Mouse (Mus musculus) kidney, adult 8-10 months (tissue): ENCODE data around the gene Crtc3.
A peak's percentile ranks its signal among the peaks of the same experiment; 100 is the strongest.

Experiments used
- DNase-seq, 2 experiments: peaks; one replicate each; pipeline ENCODE4 v3.0.0; 2022

Crtc3 gene

DNA sequence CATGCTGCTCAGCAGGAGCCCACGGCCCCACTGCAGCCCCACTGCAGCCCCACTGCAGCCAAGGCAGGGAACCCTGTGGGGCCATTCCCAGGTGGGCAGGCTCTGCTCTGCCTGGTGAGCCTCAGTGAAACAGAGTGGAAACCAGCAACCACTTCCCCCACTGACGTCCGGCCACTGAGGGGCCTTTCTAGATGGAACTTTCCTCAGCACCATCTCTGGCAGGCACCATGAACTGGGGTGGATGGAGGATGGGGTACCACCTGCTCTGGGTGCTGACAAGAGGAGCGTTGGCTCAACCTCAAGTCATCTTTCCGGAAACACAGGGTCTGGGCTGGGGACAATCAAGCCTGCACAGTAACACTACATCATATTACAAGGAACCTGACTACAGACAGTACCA is 90.8 kb downstream of the Crtc3 start:
- no peak for DNase-seq

GRCm38 (mm10) chr7:80589054-80589746 is 99.5 kb downstream of the Crtc3 start:
- no peak for DNase-seq

- no peak for DNase-seq
Measured at GRCm38 (mm10) chr7:80587684-80588083, 101.0 kb downstream of the Crtc3 start.

GRCm38 (mm10) chr7:80586681-80587660 is 101.7 kb downstream of the Crtc3 start:
- DNase-seq = peak in 1 of 2 experiments; percentile 33

GRCm38 (mm10) chr7:80586161-80586560 is 102.5 kb downstream of the Crtc3 start:
- no peak for DNase-seq

- no peak for DNase-seq
Measured at GRCm38 (mm10) chr7:80585380-80585779, 103.3 kb downstream of the Crtc3 start.

GRCm38 (mm10) chr7:80583981-80584380 is 104.7 kb downstream of the Crtc3 start:
- DNase-seq = peak; percentile 41 to 61

- DNase-seq = peak; percentile 36 to 43
Measured at GRCm38 (mm10) chr7:80582821-80583451, 105.7 kb downstream of the Crtc3 start.

- DNase-seq = peak in 1 of 2 experiments; percentile 39
Measured at GRCm38 (mm10) chr7:80580368-80580767, 108.3 kb downstream of the Crtc3 start.

GRCm38 (mm10) chr7:80577417-80577980 is 111.2 kb downstream of the Crtc3 start:
- DNase-seq = no peak

DNA sequence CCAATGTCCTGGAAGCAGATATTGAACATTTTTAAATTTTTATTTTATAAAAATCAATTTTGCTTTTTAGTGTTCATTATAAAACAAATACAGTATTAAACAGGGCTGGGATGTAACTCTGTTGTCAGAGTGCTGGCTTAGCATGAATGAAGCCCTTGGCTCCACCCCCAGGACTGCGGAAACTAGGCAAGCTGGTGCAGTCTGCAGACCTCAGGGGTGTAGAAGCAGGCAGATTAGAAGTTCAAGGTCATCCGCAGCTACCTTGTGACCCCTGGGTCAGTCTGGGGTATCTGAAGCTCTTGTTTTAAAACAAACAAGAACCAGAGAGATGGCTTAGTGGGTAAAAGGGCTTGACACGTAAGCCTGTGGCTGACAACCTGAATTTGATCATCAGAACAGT is 112.1 kb downstream of the Crtc3 start:
- DNase-seq = no peak

GRCm38 (mm10) chr7:80575750-80576149 is 112.9 kb downstream of the Crtc3 start:
- no peak for DNase-seq

DNA sequence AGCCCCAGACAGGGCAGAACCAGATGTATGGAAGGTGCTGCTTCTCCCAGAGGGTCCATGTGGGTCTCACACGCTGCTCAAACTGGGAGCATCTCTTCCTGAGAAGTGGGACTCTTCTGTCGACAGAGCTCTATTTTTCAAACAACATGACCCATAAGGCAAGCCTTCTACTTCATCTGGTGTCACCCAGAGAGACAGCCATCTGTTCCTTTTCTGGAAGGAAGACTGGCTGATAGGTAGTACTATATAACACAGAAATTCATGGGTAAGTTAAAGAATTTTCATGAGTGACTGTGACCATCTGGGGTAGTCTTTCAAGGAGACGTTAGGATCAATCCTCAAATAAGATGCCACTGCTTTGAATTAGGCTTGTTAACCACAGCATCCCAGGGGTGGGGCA is 115.6 kb downstream of the Crtc3 start:
- DNase-seq = no peak

DNA sequence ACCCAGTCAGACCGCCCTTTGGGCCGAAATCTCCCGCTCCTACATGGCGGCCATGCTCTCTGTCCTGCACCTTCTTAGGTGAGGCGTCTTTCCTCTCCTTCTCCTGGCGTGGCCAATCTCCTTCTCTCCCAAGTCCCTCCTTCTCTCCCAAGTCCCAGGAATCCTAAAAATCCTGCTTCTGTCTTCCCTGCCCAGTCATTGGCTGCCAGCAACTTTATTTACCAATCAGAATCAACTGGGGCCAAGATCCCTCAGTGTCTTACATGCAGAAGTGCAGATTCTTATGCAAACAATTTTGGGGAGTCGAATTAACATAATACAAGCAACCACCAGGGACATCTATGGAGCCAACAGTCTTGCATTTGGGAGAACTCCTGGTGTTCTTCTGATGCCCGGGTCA is 120.7 kb downstream of the Crtc3 start:
- DNase-seq = no peak

GRCm38 (mm10) chr7:80561931-80562330 is 126.7 kb downstream of the Crtc3 start:
- DNase-seq = no peak

DNA sequence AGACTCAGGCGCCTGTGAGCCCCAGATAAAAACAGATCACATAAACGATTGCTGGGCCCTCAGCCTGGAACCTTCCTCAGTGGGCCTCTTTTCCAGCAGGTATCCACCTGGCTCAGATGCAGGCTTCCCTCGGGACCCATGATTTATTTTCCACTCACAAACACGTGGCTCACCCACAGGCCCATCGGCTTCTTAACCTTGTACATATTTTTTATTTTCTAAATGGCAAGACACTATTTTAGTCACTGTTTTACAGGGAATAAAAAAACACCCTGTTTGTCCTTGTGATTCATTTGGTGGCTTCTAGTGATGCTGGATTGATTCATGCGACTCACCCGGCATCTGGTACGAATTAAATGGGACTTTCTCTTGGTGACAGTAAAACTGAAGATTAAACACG is 127.4 kb downstream of the Crtc3 start:
- DNase-seq = no peak

- DNase-seq = no peak
Measured at GRCm38 (mm10) chr7:80558572-80558971, 130.1 kb downstream of the Crtc3 start.

DNA sequence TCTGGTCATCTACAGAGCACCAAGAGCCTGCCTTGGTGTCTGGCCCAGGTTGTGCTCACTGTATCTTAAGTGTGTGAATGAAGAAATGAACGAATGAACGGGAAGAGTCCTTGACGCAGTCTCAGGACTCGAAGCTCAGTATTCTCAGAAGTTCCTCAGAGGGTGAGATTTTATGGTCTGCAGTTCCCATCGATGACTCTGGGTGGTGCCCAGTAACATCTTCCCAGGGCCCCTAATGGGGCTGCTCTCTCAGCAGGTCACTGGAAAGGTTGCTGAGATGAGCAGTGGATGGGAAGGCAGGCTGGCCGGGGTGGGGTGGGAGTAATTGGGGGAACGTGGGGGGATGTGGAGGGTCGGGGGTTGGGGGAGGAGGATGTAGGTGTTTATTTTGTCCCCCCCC is 130.6 kb downstream of the Crtc3 start:
- no peak for DNase-seq

- peak in 1 of 2 experiments; percentile 46 for DNase-seq
Measured at GRCm38 (mm10) chr7:80557161-80557560, 131.5 kb downstream of the Crtc3 start.

DNA sequence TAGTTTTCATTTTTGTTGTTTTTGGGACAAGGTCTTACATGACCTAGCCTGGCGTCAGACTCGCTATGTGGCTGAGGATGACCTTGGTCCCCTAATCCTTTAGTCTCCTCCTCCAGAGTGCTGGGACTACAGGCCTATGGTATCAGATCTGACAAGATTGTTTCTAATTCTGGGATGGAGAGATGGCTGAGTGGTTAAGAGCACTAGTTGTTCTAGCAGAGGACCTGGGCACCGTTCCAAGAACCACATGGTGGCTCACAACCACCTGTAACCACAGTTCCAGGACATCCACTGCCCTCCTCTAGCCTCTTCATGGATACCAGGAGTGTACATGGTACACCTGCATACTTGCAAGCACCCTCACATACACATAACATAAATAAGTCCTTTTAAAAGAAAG is 132.5 kb downstream of the Crtc3 start:
- DNase-seq = peak in 1 of 2 experiments; percentile 31

DNA sequence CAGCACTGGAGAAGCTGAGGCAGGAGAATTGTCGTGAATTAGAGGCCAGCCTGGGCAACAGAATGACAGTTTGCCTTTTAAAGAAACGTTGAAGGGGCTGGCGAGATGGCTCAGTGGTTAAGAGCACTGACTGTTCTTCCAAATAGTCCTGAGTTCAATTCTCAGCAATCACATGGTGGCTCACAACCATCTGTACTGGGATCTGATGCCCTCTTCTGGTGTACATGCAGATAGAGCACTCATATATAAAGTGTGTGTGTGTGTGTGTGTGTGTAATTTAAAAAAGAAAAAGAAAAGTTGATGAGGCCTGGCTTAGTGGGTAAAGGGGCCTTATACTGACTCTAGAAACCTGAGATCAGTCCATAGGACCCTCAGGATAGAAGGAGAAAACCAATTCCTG is 133.5 kb downstream of the Crtc3 start:
- no peak for DNase-seq

GRCm38 (mm10) chr7:80554180-80555021 is 134.3 kb downstream of the Crtc3 start:
- peak; percentile 7 to 10 for DNase-seq
